Mouse (Mus musculus) embryo, embryonic 11 days (tissue): Measurements from ENCODE around the gene Serpinb9.
"Not testable (repeated sequence)": the region's sequence is repeated elsewhere in the genome, so short reads cannot be mapped to it uniquely, and the experiment has no call there.

ENCODE experiments used
- DNase-seq: peaks from one replicate; pipeline ENCODE4 v3.0.0-alpha.2; 2015

The Serpinb9 gene

GRCm38 (mm10) chr13:33003523-33004413 is 718 bp downstream of the Serpinb9 start:
- no peak for DNase-seq

GRCm38 (mm10) chr13:33004414-33005105 is 1.5 kb downstream of the Serpinb9 start:
- peak; percentile 80 for DNase-seq

GRCm38 (mm10) chr13:33005501-33006075 is 2.5 kb downstream of the Serpinb9 start:
- peak; percentile 2 for DNase-seq

- no peak for DNase-seq
Measured at GRCm38 (mm10) chr13:33006555-33006954, 3.5 kb downstream of the Serpinb9 start.

- DNase-seq, result no peak
Measured at GRCm38 (mm10) chr13:33012395-33012794, 9.3 kb downstream of the Serpinb9 start.

GRCm38 (mm10) chr13:33013271-33013670 is 10.2 kb downstream of the Serpinb9 start:
- DNase-seq, result no peak

- DNase-seq, result no peak
Measured at GRCm38 (mm10) chr13:33022371-33022770, 19.3 kb downstream of the Serpinb9 start.

GRCm38 (mm10) chr13:33026427-33027057 is 23.5 kb downstream of the Serpinb9 start:
- DNase-seq, result no peak

- no peak for DNase-seq
Measured at GRCm38 (mm10) chr13:33027244-33027643, 24.2 kb downstream of the Serpinb9 start, which contains the start of gene Serpinb9b. TSS of gene Serpinb9b (plus strand) at chr13:33027416.

- no peak for DNase-seq
Measured at GRCm38 (mm10) chr13:33028146-33028545, 25.1 kb downstream of the Serpinb9 start.

- DNase-seq, result no peak
Measured at GRCm38 (mm10) chr13:33028550-33028949, 25.5 kb downstream of the Serpinb9 start.

GRCm38 (mm10) chr13:33029478-33029877 is 26.4 kb downstream of the Serpinb9 start:
- not testable (repeated sequence) for DNase-seq

- no peak for DNase-seq
Measured at GRCm38 (mm10) chr13:33030281-33030680, 27.2 kb downstream of the Serpinb9 start.

- no peak for DNase-seq
Measured at GRCm38 (mm10) chr13:33035506-33035905, 32.5 kb downstream of the Serpinb9 start.

- no peak for DNase-seq
Measured at GRCm38 (mm10) chr13:33043542-33043941, 40.5 kb downstream of the Serpinb9 start.

GRCm38 (mm10) chr13:33047234-33047633 is 44.2 kb downstream of the Serpinb9 start:
- no peak for DNase-seq

- no peak for DNase-seq
Measured at GRCm38 (mm10) chr13:33048187-33048586, 45.1 kb downstream of the Serpinb9 start.

GRCm38 (mm10) chr13:33051697-33052096 is 48.6 kb downstream of the Serpinb9 start:
- DNase-seq, result no peak

GRCm38 (mm10) chr13:33063048-33063447 is 60.0 kb downstream of the Serpinb9 start:
- DNase-seq, result no peak
